Mouse (Mus musculus): Measurements from ENCODE around the gene H2-M3. TPM values are rescaled to one million over a fixed set of nuclear protein-coding genes. Genes with fewer than 3 reads are reported as not detected.
"Not testable (repeated sequence)": the region's sequence is repeated elsewhere in the genome, so short reads cannot be mapped to it uniquely, and the experiment has no call there.

Gene H2-M3
- 3.7 and 8.7 TPM in 2 replicates for polyA plus RNA-seq (2011; ENCODE audit: insufficient read depth, insufficient read length, low replicate concordance, missing spikeins)

DNA sequence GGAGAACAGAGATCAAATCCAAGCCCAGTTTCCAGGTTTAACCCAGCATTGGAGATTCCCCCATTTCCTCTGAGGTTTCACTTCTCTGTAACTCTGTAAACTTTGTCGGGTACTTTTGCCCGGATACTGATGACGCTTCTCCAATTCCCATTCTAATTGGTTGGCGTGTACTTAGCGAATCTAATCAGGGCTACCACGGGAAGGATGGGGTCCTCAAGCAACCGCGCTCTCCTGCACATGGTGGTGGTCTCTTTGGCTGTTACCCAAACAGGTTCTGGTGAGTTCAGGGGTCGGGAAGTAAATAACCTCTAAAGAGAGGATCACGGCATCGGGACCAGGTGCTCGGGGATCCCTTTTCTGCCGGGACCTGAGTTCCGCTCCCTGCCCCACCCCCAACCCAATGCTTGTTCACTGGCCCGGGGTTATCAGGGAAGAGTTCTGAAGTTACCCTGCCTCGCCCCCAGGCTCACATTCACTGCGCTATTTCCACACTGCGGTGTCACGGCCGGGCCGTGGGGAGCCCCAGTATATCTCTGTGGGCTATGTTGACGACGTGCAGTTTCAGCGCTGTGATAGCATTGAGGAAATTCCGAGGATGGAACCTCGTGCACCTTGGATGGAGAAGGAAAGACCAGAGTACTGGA is at the start of gene H2-M3:
Gene H2-M3 (plus strand): TSS at position 163 of the 644 bp plus-strand sequence.
- peak within 1 kb of the TSS; percentile 79 for H3K27ac ChIP-seq (ENCODE audit: control insufficient read depth, insufficient read depth, low read depth, low read length, poor library complexity)
- TF ChIP-seq POLR2A (IDR thresholded peaks at IDR 0.05; ENCODE audit: borderline replicate concordance, control insufficient read depth, low read depth, low read length) (no peak), CTCF (IDR thresholded peaks at IDR 0.05; ENCODE audit: control insufficient read depth, insufficient read depth, low read length) (no peak)
- H3K4me3 ChIP-seq (replicated peaks; ENCODE audit: control insufficient read depth, low read depth, low read length), result peak within 1 kb of the TSS; percentile 91
- under 1% methylated on average over 26 of the region's 26 CpGs for WGBS
- H3K4me1 ChIP-seq (ENCODE audit: control insufficient read depth, insufficient read depth, low read length), result no peaks in the 10 kb centered on the region

DNA sequence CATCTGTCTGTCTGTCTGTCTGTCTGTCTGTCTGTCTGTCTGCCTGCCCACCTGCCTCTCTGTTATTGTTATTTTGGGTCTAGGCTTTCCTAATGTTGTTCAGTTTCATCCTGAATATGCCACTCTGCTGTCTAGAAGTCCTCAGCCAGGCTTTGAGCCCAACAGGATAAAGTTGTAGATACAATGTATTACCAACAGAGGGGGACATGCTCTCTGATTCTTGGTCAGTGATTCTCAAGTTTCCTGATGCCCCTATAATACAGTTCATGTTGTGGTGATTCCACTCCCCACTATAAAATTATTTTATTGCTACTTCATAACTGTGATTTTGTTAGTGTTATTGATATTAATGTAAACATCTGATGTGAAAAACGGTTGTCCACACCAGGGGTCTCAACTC is 48.1 kb upstream of the H2-M3 start:
- Histone ChIP-seq H3K27ac (ENCODE audit: control insufficient read depth, insufficient read depth, low read depth, low read length, poor library complexity) (no peak overlapping the region), H3K4me3 (replicated peaks; ENCODE audit: control insufficient read depth, low read depth, low read length) (no peak overlapping the region), H3K4me1 (ENCODE audit: control insufficient read depth, insufficient read depth, low read length) (no peaks in the 10 kb centered on the region)
- TF ChIP-seq CTCF (IDR thresholded peaks at IDR 0.05; ENCODE audit: control insufficient read depth, insufficient read depth, low read length) (no peak), POLR2A (IDR thresholded peaks at IDR 0.05; ENCODE audit: borderline replicate concordance, control insufficient read depth, low read depth, low read length) (no peak)
- 23% methylated on average over 1 of the region's 1 CpGs for WGBS

DNA sequence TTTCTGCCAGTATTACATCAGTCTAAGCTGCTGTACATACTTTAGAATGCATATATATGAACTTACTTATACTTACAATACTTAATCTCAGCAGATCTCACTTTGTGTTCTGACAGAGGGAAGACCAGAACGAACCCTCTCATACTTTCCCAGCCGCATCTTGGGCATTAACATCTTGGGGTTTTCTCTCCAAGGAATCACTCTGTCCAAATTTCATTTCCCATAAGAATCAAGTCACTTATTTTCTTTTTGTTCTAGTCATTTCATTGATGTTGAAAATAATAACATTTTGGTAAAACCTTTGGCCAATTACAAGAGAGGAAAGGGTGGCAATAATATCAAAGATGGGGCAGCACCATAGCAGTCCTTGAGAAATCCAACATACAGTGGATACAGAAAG is 32.8 kb upstream of the H2-M3 start, which contains the start of gene Olfr97:
Gene Olfr97 (minus strand): TSS at position 101 of the 400 bp plus-strand sequence.
- 79% methylated on average over 2 of the region's 2 CpGs for WGBS
- H3K4me1 ChIP-seq (ENCODE audit: control insufficient read depth, insufficient read depth, low read length); H3K4me3 ChIP-seq (replicated peaks; ENCODE audit: control insufficient read depth, low read depth, low read length); H3K27ac ChIP-seq (ENCODE audit: control insufficient read depth, insufficient read depth, low read depth, low read length, poor library complexity): not testable (repeated sequence)

DNA sequence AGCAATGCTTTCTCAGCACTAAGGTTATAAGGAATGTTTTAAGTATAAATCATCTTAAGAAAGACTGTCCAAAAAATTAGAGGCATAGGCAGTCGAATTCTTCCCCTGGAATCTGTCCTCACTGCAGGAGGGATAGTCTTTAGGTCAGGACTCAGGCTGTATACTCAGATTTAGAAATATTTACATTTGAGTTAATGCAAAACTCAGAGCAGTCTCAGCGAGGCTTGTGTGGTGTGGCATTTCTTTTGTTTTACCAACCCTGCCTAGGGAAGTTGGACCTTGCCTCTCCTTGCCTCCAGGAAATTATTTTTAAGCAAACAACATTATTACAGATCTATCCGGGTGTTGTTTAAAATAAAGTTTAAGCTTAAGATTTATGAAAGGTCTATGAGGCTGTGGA is 27.8 kb upstream of the H2-M3 start:
- TF ChIP-seq CTCF (IDR thresholded peaks at IDR 0.05; ENCODE audit: control insufficient read depth, insufficient read depth, low read length) (no peak), POLR2A (IDR thresholded peaks at IDR 0.05; ENCODE audit: borderline replicate concordance, control insufficient read depth, low read depth, low read length) (no peak)
- H3K4me1 ChIP-seq (ENCODE audit: control insufficient read depth, insufficient read depth, low read length), result no peaks in the 10 kb centered on the region
- H3K4me3 ChIP-seq (replicated peaks; ENCODE audit: control insufficient read depth, low read depth, low read length), result no peak overlapping the region
- H3K27ac ChIP-seq (ENCODE audit: control insufficient read depth, insufficient read depth, low read depth, low read length, poor library complexity), result no peak overlapping the region
- WGBS, result 46% methylated on average over 3 of the region's 3 CpGs

- TF ChIP-seq POLR2A (IDR thresholded peaks at IDR 0.05; ENCODE audit: borderline replicate concordance, control insufficient read depth, low read depth, low read length), result no peak
- peak; percentile 14; the same call in 1 of the 2 replicates for TF ChIP-seq CTCF (IDR thresholded peaks at IDR 0.05; ENCODE audit: control insufficient read depth, insufficient read depth, low read length)
- Histone ChIP-seq H3K27ac (ENCODE audit: control insufficient read depth, insufficient read depth, low read depth, low read length, poor library complexity) (no peak overlapping the region), H3K4me1 (ENCODE audit: control insufficient read depth, insufficient read depth, low read length) (no peaks in the 10 kb centered on the region), H3K4me3 (replicated peaks; ENCODE audit: control insufficient read depth, low read depth, low read length) (no peak overlapping the region)
- WGBS, result 10% methylated on average over 5 of the region's 5 CpGs
Measured at GRCm38 (mm10) chr17:37246715-37247114, 23.3 kb upstream of the H2-M3 start.

GRCm38 (mm10) chr17:37249460-37249859 is 20.6 kb upstream of the H2-M3 start:
- TF ChIP-seq CTCF (IDR thresholded peaks at IDR 0.05; ENCODE audit: control insufficient read depth, insufficient read depth, low read length), result no peak
- no peak for TF ChIP-seq POLR2A (IDR thresholded peaks at IDR 0.05; ENCODE audit: borderline replicate concordance, control insufficient read depth, low read depth, low read length)

DNA sequence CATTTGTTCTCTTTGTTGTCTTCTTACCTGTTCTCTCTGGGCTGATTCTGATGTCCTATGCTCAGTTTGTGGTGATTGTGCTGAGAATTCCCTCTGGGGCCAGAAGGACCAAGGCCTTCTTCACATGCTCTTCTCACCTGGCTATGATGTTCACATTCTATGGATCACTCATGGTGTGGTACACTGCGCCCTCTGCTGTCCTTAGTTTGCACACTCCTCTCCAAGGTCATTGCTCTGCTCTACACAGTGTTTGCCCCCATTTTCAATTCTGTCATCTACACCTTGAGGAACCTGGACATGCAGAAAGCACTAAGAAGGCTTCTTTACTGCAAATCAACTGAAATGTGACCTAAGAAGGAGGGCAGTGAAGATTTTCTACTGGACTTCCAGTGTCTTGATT is 19.5 kb upstream of the H2-M3 start:
- TF ChIP-seq POLR2A (IDR thresholded peaks at IDR 0.05; ENCODE audit: borderline replicate concordance, control insufficient read depth, low read depth, low read length) (no peak), CTCF (IDR thresholded peaks at IDR 0.05; ENCODE audit: control insufficient read depth, insufficient read depth, low read length) (peak; percentile 42)
- WGBS, result 24% methylated on average over 1 of the region's 1 CpGs

More at GRCm38 (mm10) chr17:37249460-37249859, 20.6 kb upstream of the H2-M3 start:
- Histone ChIP-seq H3K4me1 (ENCODE audit: control insufficient read depth, insufficient read depth, low read length) (no peaks in the 10 kb centered on the region), H3K27ac (ENCODE audit: control insufficient read depth, insufficient read depth, low read depth, low read length, poor library complexity) (no peak overlapping the region), H3K4me3 (replicated peaks; ENCODE audit: control insufficient read depth, low read depth, low read length) (no peak overlapping the region)

DNA sequence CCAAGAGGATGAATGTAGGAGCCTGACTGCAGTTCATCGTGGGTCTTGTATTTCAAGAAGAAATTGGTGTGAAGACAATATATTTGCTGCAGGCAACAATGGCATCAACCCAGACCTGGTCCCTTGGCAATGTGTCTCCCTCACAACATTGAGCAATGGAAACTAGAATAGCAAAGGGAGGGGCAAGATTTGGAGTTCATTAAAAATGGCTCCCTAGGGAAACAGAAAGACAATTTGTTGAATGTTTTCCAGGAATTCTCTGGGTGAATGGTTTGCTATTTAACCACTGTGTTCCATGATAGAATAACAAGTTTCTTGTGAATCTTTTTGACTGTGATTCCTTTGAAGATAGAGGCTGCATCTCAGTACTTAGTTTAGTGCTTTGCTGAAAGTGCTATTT is 6.4 kb upstream of the H2-M3 start, which contains the start of gene Olfr98:
Gene Olfr98 (minus strand): TSS at position 124 of the 400 bp plus-strand sequence.
- WGBS, result 79% methylated on average over 1 of the region's 1 CpGs
- no peak within 1 kb of the TSS for H3K27ac ChIP-seq (ENCODE audit: control insufficient read depth, insufficient read depth, low read depth, low read length, poor library complexity)
- TF ChIP-seq CTCF (IDR thresholded peaks at IDR 0.05; ENCODE audit: control insufficient read depth, insufficient read depth, low read length) (no peak), POLR2A (IDR thresholded peaks at IDR 0.05; ENCODE audit: borderline replicate concordance, control insufficient read depth, low read depth, low read length) (no peak)
- H3K4me1 ChIP-seq (ENCODE audit: control insufficient read depth, insufficient read depth, low read length), result no peaks in the 10 kb centered on the region
- no peak within 1 kb of the TSS for H3K4me3 ChIP-seq (replicated peaks; ENCODE audit: control insufficient read depth, low read depth, low read length)

More for the DNA sequence above, 19.5 kb upstream of the H2-M3 start:
- no peak overlapping the region for H3K27ac ChIP-seq (ENCODE audit: control insufficient read depth, insufficient read depth, low read depth, low read length, poor library complexity)
- no peak overlapping the region for H3K4me3 ChIP-seq (replicated peaks; ENCODE audit: control insufficient read depth, low read depth, low read length)
- H3K4me1 ChIP-seq (ENCODE audit: control insufficient read depth, insufficient read depth, low read length), result no peaks in the 10 kb centered on the region

GRCm38 (mm10) chr17:37270702-37271092 is 677 bp downstream of the H2-M3 start:
- WGBS, result 4% methylated on average over 8 of the region's 8 CpGs
- Histone ChIP-seq H3K4me3 (replicated peaks; ENCODE audit: control insufficient read depth, low read depth, low read length) (peak overlapping the region; percentile 91), H3K4me1 (ENCODE audit: control insufficient read depth, insufficient read depth, low read length) (no peaks in the 10 kb centered on the region), H3K27ac (ENCODE audit: control insufficient read depth, insufficient read depth, low read depth, low read length, poor library complexity) (peak overlapping the region; percentile 79)
- TF ChIP-seq CTCF (IDR thresholded peaks at IDR 0.05; ENCODE audit: control insufficient read depth, insufficient read depth, low read length), result no peak
- no peak for TF ChIP-seq POLR2A (IDR thresholded peaks at IDR 0.05; ENCODE audit: borderline replicate concordance, control insufficient read depth, low read depth, low read length)
